Mouse (Mus musculus) CD4-positive naive resting alpha-beta T cell, adult 57 days (primary cell): ENCODE measurements around the gene Gm4297. TPM values are rescaled to one million over a fixed set of nuclear protein-coding genes. Genes with fewer than 3 reads are reported as not detected.

ENCODE experiments used
- total RNA-seq: library from RNA; stranded (reverse); gene quantifications from one replicate; pipeline ENCODE4 v1.2.4, GENCODE M21; 2023

Gm4297 gene
- total RNA-seq, result not detected

DNA sequence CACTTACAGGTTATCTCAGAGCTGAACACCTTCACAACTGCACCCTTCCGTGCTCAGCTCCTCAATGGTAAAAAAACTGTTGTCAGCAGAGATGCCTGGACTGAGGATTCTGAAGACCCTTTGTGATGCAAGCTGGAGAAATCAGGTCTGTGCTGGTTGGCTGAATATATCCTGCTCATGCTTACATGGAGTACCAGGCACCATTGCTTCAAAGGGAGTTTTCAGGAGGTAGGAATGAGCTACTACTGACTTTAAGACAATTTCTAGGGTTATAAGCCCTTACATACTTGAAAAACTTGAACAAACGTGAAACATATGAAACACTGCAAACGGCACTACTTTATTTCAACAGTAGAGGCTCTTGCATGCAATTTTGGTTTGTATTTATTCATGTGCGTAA is at the start of gene Gm4297:
TSS of gene Gm4297 (minus strand) at position 101 of the 400 bp plus-strand sequence.

Other genes starting within 250 kb of the Gm4297 start
- not detected for gene Gm5934, start 74.1 kb downstream of the Gm4297 start, total RNA-seq
- gene Gm5935, start 200.3 kb upstream of the Gm4297 start, total RNA-seq, result not detected